Mouse (Mus musculus): Measurements from ENCODE around the gene Ano3. TPM values are rescaled to one million over a fixed set of nuclear protein-coding genes. Genes with fewer than 3 reads are reported as not detected.

Ano3 gene
- polyA plus RNA-seq, 1 experiment = 8.2 TPM

- Histone ChIP-seq H3K9me3 (replicated peaks; ENCODE audit: control insufficient read depth, insufficient read depth, low read length, poor library complexity, severe bottlenecking) (no peaks in the 10 kb centered on the region), H3K27me3 (ENCODE audit: control insufficient read depth, insufficient read depth, low read length, poor library complexity, severe bottlenecking) (no peaks in the 10 kb centered on the region), H3K9ac (ENCODE audit: low read depth, poor library complexity, severe bottlenecking) (no peak overlapping the region), H3K36me3 (ENCODE audit: control insufficient read depth, insufficient read depth, low read length, poor library complexity, severe bottlenecking) (no peaks in the 10 kb centered on the region), H3K27ac (ENCODE audit: insufficient read depth, low read length) (no peak overlapping the region), H3K4me3 (ENCODE audit: low read depth, low read length) (no peak overlapping the region), H3K4me1 (ENCODE audit: control insufficient read depth, insufficient read depth, low read length) (no peaks in the 10 kb centered on the region)
- TF ChIP-seq CTCF (IDR thresholded peaks at IDR 0.05; ENCODE audit: low read depth, low read length) = no peak
- TF ChIP-seq POLR2A (IDR thresholded peaks at IDR 0.05; ENCODE audit: insufficient read depth, low read length) = no peak
- no peak for TF ChIP-seq EP300 (IDR thresholded peaks at IDR 0.05; ENCODE audit: insufficient read depth, low read depth, low read length)
These were observed 306.4 kb downstream of the Ano3 start for GRCm38 (mm10) chr2:110644358-110644757.

Other genes with a start within 250 kb of the Ano3 start
- not detected in 2 replicates for gene Muc15, start 229.6 kb downstream of the Ano3 start, polyA plus RNA-seq (2011; ENCODE audit: insufficient read depth, insufficient read length, low read depth, missing spikeins)
- not detected in 2 replicates for gene Gm13941, start 155.1 kb upstream of the Ano3 start, polyA plus RNA-seq (2011; ENCODE audit: insufficient read depth, insufficient read length, low read depth, missing spikeins)
- not detected in 2 replicates for gene Gm15130, start 202.0 kb upstream of the Ano3 start, polyA plus RNA-seq (2011; ENCODE audit: insufficient read depth, insufficient read length, low read depth, missing spikeins)

All from ES-Bruce4 (cell line).